Mouse (Mus musculus) neutrophil, adult 83 days (primary cell): ENCODE results near the gene Il9r. TPM values are rescaled to one million over a fixed set of nuclear protein-coding genes. Genes with fewer than 3 reads are reported as not detected.

ENCODE experiments used
- total RNA-seq, 2 experiments: library from RNA; stranded (reverse); gene quantifications; one replicate each; pipeline ENCODE4 v1.2.4; 2023

The Il9r gene
- total RNA-seq = under 1 TPM; 0.09 to 0.18 TPM

DNA sequence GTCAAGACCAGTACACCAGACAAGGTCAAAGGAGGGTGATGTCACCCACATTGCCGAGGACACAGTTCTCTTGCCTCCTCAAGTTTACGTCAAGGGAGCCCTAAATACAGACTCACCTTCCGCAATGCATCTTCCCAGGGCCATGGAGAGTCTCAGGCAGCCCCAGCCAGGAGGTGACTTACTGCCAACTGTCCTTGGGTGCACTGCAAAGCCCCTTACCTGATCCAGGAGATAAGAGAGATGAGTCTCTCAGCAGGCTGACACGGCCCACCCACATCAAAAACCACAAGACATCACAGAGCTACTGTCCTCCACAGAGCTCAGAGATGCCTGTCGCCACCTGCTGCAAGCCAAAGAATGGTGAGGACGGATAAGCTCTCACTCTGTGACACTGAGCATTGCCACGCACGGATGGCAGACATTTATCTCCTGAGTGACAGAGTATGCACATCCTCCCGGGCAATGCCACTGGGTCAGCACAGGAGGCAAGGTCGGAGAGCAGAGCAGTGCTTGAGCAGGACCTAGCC is at the start of gene Il9r:
Il9r (minus strand) TSS at position 205 of the 527 bp plus-strand sequence.

DNA sequence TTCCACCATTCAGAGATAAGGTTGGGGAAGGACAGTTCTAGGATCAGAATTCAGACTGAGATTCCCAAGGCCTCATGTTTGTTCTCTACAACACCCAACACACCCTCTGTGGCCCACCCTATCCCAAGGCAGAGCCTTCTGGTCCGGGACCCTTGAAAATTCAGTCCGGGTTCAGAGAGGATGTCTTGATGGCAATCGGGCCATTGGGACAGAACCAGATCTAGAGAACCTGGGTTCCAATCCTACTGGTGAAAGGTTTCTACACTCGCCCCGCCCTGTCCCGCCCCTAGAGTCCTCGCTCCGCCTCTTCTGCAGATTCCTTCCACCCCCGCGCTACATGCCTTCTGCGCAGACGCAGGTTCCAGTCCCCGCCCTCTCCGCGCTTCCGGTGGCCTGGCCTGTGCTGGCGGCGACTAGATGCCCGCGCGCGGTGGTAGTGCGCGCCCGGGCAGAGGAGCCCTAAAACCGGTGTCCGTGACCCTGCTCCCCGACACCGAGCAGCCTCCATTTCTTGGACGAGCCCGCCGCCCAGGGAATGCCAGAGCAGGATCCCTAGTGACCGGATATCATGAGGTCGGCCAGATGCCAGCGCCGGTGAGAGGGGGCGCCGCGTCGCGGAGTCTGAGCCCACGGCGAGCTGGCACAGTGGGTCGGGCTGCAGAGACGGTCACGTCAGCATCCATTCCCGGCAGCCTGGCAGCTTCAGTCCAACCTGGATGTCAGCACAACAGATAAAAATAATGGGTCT is 26.2 kb upstream of the Il9r start, which contains the start of gene Mpg:
Mpg (plus strand) TSS at position 382 of the 748 bp plus-strand sequence.

DNA sequence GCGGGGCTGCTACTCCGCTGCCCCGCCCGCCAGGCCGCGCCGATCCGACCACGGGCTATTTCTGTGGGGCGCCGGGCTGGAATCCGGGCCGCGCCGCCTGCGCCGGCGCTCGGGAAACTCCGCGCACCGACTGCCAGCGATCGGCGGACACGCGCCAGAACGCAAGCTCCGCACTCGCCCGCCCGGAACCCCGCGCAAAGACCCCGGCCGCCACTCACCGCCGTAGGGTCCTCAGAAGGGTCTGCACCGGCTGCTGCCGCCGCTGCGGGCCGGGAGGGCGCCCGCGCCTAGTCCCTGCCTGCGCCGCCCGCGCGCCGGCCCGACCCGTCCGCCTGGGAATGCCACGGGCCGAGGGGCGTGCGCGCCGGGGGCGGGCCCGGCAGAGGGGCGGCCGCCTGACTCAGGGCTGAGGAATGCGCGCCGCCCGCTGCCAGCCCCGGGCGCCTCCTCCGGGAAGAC is 21.9 kb upstream of the Il9r start, which contains the start of gene Rhbdf1:
Rhbdf1 (minus strand) TSS at position 350 of the 459 bp plus-strand sequence.

DNA sequence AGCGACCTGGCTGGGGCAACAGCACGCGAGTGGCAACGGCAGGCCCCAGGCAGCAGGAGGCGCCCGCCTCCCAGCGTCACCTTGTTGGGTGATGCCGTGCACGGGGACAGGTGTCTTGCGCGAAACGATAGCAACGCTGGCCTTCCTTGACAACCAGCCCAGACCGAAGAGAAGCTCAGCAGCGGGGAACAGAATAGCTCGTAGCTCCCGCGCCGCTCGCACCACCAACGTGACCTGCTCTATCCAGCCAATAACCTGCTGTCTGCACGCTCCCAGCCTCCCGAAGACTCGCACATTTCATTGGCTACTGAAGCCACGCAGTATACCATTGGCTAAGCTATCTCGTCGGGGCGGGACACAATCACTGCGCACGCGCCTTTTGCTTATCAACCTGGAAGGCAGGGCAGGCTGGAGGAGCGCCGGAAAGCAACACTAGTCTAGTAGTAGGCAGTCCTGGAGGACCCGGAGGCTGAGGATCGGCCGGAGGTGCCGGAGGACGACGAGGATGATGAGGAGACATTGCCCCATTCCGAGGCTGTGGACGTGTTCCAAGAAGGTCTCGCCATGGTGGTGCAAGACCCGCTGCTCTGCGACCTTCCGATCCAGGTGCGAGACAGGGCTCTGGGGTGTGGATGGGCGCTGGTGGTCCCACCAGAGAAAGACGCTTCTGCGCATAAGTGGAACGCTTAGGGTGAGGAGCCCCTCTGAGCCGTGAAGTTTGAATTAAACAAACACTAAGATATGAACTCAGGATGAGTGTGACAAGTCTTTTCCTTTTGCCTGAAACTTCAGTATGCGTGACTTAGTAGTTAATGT is 5.2 kb upstream of the Il9r start, which contains the start of gene Snrnp25:
Snrnp25 (plus strand) TSS at position 358 of the 816 bp plus-strand sequence.

Other genes starting within 250 kb of the Il9r start
- gene 4930524B15Rik, start 234.7 kb downstream of the Il9r start, total RNA-seq = not detected
- gene Nsg2, start 199.8 kb downstream of the Il9r start, total RNA-seq = not detected
- gene Snrnp25, start 5.1 kb upstream of the Il9r start, total RNA-seq = 10 to 100 TPM; 12.7 to 13.7 TPM
- gene Rhbdf1, start 22.0 kb upstream of the Il9r start, total RNA-seq = under 1 TPM; 0.59 to 0.60 TPM
- 1 to 10 TPM; 6.5 to 8.1 TPM for gene Mpg, start 26.2 kb upstream of the Il9r start, total RNA-seq
- gene Nprl3, start 67.4 kb upstream of the Il9r start, total RNA-seq = 10 to 100 TPM; 12.6 to 18.4 TPM
- not detected for gene Hba-x, start 76.1 kb upstream of the Il9r start, total RNA-seq
- gene Hba-a1, start 83.2 kb upstream of the Il9r start, total RNA-seq = 1,000 to 10,000 TPM in 1 of 2 experiments, 100 to 1,000 TPM in 1; 698 to 1,330 TPM
- gene Hbq1b, start 86.7 kb upstream of the Il9r start, total RNA-seq = 1 to 10 TPM; 2.6 to 5.5 TPM
- gene Hba-a2, start 96.2 kb upstream of the Il9r start, total RNA-seq = 100 to 1,000 TPM; 250 to 473 TPM
- not detected for gene Hbq1a, start 99.8 kb upstream of the Il9r start, total RNA-seq
- 1 to 10 TPM; 3.6 to 5.6 TPM for gene Sh3pxd2b, start 147.5 kb upstream of the Il9r start, total RNA-seq